Mouse (Mus musculus) kidney, embryonic 15.5 days (tissue): ENCODE measurements around the gene Sox11. TPM values are rescaled to one million over a fixed set of nuclear protein-coding genes. Genes with fewer than 3 reads are reported as not detected.

Source experiments
- ATAC-seq: fragments of 200-750 bp; cut with Nextera tagmentation; replicated peaks from 2 replicates; pipeline ENCODE4 v1.8.0; 2017; ENCODE audit warnings: moderate TSS enrichment; ENCODE audit not compliant: low FRiP score
- H3K27ac ChIP-seq: fragments of 300-500 bp; sonication (generic); 2 replicates; pipeline ENCODE4 v1.5.1; 2015; ENCODE audit warnings: mild to moderate bottlenecking, inconsistent platforms
- H3K27me3 ChIP-seq: fragments of 300-500 bp; sonication (generic); 2 replicates; pipeline ENCODE4 v1.6.1; 2015; ENCODE audit warnings: inconsistent platforms
- H3K36me3 ChIP-seq: fragments of 300-500 bp; sonication (generic); 2 replicates; pipeline ENCODE4 v1.6.1; 2015; ENCODE audit warnings: inconsistent platforms
- H3K4me1 ChIP-seq: fragments of 300-500 bp; sonication (generic); 2 replicates; pipeline ENCODE4 v1.6.1; 2015; ENCODE audit warnings: inconsistent platforms
- H3K4me2 ChIP-seq: fragments of 300-500 bp; sonication (generic); 2 replicates; pipeline ENCODE4 v1.6.1; 2015; ENCODE audit warnings: moderate library complexity, mild to moderate bottlenecking, inconsistent platforms
- H3K4me3 ChIP-seq: fragments of 300-500 bp; sonication (generic); replicated peaks from 2 replicates; pipeline ENCODE4 v1.5.1; 2015; ENCODE audit warnings: mild to moderate bottlenecking, inconsistent platforms
- H3K9ac ChIP-seq: fragments of 300-500 bp; sonication (generic); 2 replicates; pipeline ENCODE4 v1.6.1; 2015; ENCODE audit warnings: mild to moderate bottlenecking, inconsistent platforms
- H3K9me3 ChIP-seq: fragments of 300-500 bp; sonication (generic); replicated peaks from 2 replicates; pipeline ENCODE4 v1.6.1; 2016; ENCODE audit warnings: inconsistent platforms
- WGBS: fragments of 180-500 bp; shearing (Covaris S2); methylation state at CpG from one replicate; pipeline ENCODE4 v1.1.7; 2015; ENCODE audit warnings: mixed read lengths; 5-methylcytosine and 5-hydroxymethylcytosine counted together
- polyA plus RNA-seq: library from polyadenylated mRNA; unstranded; fragments of >200 nt; fragmentation: Nextera tagmentation; extraction: Ambion mirVana; gene quantifications from 2 replicates; pipeline ENCODE4 v1.2.1, GENCODE M21; 2015

Gene Sox11
- polyA plus RNA-seq, 1 experiment from 2014 or later, result 71.1 TPM

- 48% methylated on average over 1 of the region's 1 CpGs for WGBS
- Histone ChIP-seq H3K27ac (no peak overlapping the region), H3K4me1 (peaks cover 7% of the 10 kb centered on the region; the same call in 1 of the 2 replicates), H3K4me2 (no peak overlapping the region), H3K9me3 (no peaks in the 10 kb centered on the region), H3K9ac (no peak overlapping the region), H3K27me3 (no peaks in the 10 kb centered on the region), H3K36me3 (no peaks in the 10 kb centered on the region), H3K4me3 (no peak overlapping the region)
- no peak for ATAC-seq
Observed at GRCm38 (mm10) chr12:27293208-27293607, 49.2 kb downstream of the Sox11 start.
